Mouse (Mus musculus) duodenum, adult 2 months (tissue): ENCODE measurements around the gene C1rl. TPM values are rescaled to one million over a fixed set of nuclear protein-coding genes. Genes with fewer than 3 reads are reported as not detected.

Source experiments
- polyA plus RNA-seq: library from polyadenylated mRNA; depleted of rRNA; stranded (reverse); fragments of >200 nt; gene quantifications from 2 replicates; pipeline ENCODE4 v1.2.3, GENCODE M21; 2012; ENCODE audit warnings: low replicate concordance; rRNA removed

The C1rl gene
- polyA plus RNA-seq = 0.90 and 1.1 TPM in 2 replicates

DNA sequence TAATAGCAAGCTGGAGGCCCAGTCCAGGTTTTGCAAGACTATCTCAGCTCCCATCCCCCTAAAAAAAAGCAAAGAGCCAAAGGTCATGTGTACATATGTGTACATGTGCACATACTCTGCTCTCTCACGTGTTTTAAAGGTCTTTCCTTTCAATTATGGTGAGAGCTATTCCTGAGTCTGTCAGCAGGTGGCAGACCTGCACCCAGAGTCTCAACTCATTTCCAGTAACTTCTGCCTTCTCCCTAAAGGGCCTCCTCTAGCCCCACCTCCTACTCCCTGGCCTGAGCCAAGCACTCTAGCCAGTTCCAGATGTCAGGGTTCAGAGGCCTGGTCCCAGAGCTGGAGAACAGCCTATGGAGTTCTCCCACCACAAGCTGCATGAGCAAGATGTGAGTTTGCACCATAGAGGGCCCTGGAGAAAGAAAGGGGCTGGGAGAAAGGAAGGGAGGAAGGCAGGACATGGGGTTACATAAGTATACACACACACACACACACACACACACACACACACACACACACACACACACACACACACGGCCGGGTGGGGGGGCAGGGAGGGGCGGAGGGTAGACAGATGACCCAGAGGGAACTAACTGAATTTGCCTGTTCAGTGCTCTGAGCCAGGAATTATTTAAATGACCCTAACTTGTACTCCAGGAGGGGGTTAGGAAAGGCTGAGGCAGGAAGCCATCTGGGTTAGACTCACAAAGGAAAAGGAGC is at the start of gene C1rl:
TSS of gene C1rl (plus strand) at position 272 of the 720 bp plus-strand sequence.

DNA sequence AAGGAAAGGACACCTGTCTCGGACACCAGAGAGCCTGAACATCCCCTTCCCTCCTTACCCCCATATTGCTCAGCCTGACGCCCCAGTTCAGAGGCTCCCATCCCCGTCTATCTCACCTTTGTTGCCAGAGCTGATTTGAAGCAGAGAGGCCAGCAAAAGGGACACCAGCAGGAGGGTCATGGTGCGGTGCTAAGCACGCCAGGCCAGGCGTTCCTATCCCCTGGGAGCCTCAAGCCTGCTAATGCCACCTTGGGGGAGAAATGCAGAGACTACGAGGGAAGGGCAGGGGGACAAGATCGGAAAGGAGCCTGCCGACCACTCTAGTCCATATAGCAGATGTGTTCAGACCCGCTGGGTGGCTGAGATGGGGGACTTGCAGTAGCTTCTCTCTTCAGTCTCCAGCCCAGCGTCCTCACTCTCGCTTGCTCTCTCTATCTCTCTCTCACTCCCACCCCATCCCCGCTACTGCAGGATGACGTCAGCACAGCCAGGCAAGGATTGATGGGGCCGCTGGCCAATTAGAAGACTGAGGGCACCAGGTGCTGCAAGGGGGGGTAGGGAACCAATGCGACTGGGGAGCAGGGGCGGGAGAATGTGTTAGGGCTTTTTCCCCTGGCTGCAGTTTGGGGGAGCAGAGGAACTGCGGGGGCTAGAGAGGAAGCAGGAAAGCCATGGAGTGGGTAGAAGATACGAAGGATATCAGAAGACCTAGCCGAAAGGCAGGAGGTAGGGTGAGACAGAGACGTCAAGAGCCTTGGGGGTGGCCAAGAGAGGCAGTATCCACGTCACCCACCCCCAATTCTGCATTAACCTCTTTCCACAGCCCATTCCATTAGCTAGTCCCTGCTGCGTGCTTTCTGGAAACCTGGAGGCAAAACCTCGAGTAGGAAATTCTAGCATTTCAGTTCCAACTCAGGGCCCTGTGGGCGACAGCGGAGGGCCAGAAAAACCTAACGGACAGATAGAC is 28.3 kb upstream of the C1rl start, which contains the start of gene Clstn3:
TSS of gene Clstn3 (minus strand) at position 490 of the 967 bp plus-strand sequence.

DNA sequence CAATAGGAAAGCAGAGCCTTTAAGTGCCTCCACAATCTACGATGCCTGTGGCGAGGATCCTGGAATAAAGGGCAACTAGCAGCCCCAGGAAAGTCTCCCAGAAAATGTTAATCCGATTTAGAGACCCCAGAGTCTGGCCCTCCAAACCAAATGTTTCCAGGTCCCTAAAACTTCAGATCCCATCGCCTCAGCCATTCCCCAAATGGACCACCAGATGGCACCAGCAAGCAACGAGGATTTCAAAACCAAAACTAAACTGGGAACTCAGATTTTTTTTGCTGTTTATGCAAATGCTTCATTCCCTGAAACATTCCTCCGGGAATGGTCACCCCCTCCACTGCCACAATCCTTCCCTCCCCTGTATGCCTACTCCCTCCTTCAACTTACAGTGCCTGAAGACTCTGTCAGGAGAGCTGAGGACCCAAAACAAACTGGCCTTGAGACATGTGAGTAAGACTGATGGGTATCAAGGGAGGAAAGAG is 19.5 kb downstream of the C1rl start, which contains the start of gene C1ra:
TSS of gene C1ra (plus strand) at position 51 of the 482 bp plus-strand sequence.

GRCm38 (mm10) chr6:124542284-124542683 is 49.4 kb downstream of the C1rl start, which contains the start of gene C1s1:
Gene C1s1, minus strand, starts transcription at chr6:124542359.

Other genes starting within 250 kb of the C1rl start
- gene Cd163, start 188.5 kb upstream of the C1rl start, polyA plus RNA-seq = 0.13 and 0.21 TPM in 2 replicates
- 19.7 and 23.9 TPM in 2 replicates for gene Pex5, start 78.0 kb upstream of the C1rl start, polyA plus RNA-seq
- 0.76 and 1.1 TPM in 2 replicates for gene Clstn3, start 28.3 kb upstream of the C1rl start, polyA plus RNA-seq
- gene C1ra, start 19.3 kb downstream of the C1rl start, polyA plus RNA-seq = 5.3 and 8.3 TPM in 2 replicates
- gene C1s1, start 49.2 kb downstream of the C1rl start, polyA plus RNA-seq = 5.4 and 8.8 TPM in 2 replicates
- gene C1rb, start 77.2 kb downstream of the C1rl start, polyA plus RNA-seq = not detected in 2 replicates
- gene C1s2, start 143.0 kb downstream of the C1rl start, polyA plus RNA-seq = not detected in 2 replicates
- 200 and 320 TPM in 2 replicates for gene Lpcat3, start 169.9 kb downstream of the C1rl start, polyA plus RNA-seq
- gene Emg1, start 219.1 kb downstream of the C1rl start, polyA plus RNA-seq = 21.0 and 23.1 TPM in 2 replicates
- gene Phb2, start 219.2 kb downstream of the C1rl start, polyA plus RNA-seq = 163 and 179 TPM in 2 replicates
- gene Ptpn6, start 245.6 kb downstream of the C1rl start, polyA plus RNA-seq = 18.0 and 22.1 TPM in 2 replicates
- 113 and 151 TPM in 2 replicates for gene Grcc10, start 248.3 kb downstream of the C1rl start, polyA plus RNA-seq